Mouse (Mus musculus) c-Kit-positive CD71-negative TER-119-negative erythroid progenitor cells, embryonic 14.5 days (primary cell): Measurements from ENCODE around the gene Josd2.

Experiments
- DNase-seq: peaks from one replicate; pipeline ENCODE4 v3.0.0-alpha.2; 2013; ENCODE audit warnings: low read depth

The Josd2 gene

DNA sequence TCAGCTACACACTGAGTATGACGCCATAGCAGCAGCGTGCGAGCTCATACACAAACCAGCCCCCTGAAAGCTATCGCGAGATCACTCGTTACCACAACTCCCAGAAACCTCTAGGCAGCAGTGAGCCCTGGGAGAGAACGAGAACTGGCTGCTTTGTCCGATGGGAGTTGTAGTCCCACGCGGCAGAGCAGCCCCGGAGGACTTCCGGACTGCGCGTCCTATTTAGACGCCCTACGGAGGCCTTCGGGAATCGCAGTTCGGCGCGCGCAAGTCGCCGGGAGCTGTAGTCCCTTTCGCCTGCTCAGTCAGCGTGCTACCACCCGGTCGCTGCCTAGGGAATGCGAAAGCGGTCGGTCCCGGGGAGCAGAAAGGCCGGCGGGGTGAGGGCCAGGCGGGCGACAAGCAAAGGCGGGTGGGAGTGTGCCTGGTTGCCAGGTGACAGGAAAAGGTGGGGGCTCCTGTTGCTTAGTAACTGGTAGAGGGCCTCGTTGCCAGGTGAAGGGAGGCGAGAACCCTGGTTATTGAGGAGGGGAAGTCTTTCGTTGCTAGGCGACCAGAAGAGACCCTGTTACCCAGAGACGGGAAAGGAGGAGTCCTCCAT is at the start of gene Josd2:
TSS of gene Josd2 (plus strand) at position 170 of the 601 bp plus-strand sequence.
- DNase-seq = peak; percentile 94

DNA sequence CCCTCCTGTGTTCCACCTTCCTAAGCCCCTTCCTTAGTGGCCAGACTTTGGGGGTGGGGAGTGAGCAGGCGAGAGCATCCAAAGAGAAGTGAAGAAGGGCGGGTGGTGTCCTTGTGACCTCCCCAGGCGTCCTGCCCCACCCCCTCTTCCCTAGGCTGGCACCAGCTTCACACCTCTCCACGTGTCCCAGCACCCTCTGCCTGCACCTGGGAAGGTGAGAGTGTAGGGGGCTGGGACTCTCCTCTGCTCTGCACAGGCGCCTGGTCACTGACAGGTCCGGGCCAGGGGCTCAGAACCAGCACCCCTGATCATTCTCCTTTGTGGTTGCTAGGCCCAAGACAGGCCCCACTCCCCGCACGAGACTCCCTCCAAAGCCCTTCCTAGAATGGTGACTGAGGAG is 40.1 kb upstream of the Josd2 start:
- no peak for DNase-seq

DNA sequence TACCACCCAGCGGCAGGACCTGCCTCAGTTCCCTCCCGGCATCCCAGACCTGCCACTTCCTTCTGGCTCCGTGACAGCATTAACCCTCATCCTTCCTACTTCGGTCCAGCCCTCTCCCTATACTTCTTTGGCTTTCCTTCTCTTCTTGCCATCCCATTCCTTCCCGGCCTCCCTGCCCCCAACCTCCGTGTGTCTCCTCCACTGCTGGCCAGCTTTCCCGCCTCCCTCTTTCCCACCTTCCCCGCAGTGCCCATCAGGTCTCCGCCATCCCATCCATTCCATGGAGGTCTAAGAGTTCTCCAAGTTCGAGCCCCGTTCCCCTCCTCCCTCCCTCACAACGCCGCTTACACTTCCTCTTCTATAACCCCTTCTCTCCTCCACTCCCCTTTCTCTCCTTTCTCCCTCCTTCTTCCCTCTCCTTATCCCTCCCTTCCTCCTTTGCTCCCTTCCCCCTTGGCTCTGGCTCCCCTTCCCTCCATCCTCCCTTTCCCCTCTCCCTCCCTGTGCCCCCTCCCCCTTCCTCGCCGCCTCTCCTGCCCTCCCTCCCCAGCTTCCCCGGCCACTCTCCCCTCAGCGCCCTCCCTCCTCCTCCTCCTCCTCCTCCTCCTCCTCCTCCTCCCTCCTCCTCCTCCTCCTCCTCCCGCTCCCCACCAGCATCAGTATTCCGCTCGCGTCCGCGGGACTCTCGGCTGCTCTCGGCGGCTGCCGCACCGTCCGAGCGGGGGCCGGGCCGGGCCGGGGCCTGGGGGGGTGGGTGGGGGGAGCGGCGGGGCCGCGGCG is 39.4 kb upstream of the Josd2 start:
- no peak for DNase-seq

DNA sequence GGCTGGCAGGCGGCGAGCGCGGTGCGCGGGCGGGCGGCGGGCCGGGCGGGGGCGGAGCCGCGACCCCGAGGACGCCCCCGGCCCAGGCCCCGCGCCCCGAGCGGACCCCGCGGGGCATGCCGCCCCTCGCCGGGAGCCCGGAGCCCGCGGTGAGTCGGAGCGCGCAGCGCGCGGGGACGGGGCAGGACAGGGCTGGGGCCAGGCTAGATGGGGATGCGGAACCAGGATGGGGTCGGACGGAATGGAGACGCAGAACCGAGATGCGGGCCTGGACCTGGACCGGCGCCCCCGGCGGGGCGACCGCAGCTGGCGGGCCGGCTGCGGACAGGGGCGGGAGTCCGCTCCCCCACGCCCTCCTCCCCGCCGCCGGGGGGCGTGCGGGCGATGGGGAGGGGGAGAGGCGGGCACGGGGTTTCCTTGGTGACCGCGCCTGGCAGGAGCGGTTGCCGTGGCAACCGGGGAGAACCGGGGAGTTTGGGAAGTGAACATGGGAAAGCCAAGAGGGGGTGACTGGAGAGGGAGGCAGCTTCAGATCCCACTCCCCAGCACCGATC is 38.7 kb upstream of the Josd2 start, which contains the start of gene Lrrc4b:
TSS of gene Lrrc4b (plus strand) at position 51 of the 554 bp plus-strand sequence.
- DNase-seq = no peak

DNA sequence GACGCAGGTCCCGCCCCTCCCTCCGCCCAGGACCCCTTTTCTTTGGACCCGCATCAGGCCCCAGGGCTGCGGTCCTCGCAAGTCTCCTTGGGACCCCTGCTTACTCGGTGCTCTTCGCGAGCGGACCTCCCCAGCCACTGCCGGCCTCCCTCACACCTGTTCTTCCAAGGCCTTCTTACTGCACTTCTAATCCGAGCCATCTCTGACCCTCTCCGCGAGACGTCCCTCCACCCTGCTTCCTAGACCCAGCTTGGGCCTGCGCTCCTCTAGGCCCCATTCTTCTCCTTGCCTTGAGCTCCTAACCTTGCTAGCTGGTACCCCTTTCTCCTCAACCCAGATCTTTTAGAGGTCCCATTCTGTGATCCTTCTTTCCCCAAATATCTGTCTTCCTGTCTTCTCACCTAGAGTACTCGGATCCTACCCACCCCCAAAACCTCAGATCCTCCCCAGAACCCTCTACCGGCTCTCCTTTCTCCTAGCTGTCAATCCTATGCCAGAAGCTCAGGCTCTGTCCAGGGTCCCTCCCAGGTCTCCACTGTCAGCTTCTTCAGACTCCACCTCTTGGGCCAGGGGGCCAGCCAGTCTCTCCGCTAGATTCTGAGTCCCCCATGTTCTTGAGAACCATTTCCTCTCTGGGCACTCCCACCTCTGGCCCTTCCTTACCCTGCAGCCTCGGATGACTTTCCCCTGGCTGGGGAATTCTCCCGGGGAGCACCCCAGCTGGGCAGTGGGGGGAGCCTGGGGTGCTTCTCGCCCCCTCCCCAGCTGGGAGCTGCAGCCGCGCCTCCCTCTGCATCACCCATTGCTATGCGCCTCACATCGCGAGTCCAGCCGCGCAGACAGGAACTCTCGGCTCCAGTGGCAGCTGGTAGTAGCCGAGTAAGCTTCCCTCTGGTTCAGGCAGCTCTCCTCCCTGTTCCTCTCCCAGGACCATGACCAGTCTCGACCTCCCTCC is 38.0 kb upstream of the Josd2 start:
- no peak for DNase-seq

DNA sequence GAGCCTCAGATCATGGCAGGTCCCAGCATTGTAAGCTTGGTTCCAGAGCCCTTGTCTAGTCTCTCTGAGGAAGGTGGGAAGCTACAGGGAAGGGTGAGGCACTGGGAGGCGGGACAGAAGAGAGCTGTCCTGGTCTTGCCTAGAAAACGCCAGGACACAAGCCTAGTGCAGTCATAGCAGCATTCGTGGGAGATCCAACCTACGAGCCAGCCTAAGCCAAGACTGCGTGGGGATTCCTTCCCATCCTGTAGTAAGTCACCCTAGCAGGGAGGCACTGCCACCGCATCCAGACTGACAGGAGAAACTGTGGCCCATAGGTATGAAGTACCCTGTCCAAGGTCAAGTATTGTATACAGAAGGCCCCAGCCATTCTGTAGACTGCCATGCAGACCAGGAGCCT is 35.2 kb upstream of the Josd2 start:
- DNase-seq = no peak

DNA sequence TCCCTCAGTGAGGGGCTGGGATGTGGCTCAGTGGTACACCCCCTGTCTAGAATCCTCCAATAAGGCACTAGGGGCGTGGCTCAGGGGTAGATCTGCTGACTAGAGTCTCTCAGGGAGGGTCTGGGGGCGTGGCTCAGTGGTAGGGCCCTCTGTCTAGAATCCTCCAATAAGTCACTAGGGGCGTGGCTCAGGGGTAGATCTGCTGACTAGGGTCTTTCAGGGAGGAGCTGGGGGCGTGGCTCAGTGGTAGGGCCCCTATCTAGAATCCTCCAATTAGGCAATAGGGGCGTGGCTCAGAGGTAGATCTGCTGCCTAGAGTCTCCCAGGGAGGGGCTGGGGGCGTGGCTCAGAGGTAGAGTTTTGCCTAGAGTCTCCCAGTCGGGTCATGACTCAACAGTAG is 34.4 kb upstream of the Josd2 start:
- DNase-seq = peak; percentile 64

DNA sequence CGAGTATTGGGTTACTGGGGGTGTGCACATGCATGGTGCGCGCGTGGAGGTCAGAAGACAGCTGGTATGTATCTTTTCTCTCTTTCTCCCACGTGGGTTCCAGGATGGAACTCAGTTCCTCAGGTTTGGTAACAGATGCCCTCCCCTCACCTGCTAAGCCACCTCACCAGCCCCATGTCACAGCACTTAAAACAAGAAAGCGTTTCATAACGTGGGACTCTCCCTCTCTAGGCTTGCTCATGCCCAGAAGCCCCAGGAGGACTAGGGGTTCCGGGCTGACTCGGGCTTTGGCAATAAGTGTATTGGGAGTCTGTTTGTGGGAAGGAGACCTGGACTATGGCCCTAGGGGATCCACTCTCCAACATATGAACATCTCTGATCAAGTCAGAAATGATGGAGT is 33.7 kb upstream of the Josd2 start:
- DNase-seq = no peak

DNA sequence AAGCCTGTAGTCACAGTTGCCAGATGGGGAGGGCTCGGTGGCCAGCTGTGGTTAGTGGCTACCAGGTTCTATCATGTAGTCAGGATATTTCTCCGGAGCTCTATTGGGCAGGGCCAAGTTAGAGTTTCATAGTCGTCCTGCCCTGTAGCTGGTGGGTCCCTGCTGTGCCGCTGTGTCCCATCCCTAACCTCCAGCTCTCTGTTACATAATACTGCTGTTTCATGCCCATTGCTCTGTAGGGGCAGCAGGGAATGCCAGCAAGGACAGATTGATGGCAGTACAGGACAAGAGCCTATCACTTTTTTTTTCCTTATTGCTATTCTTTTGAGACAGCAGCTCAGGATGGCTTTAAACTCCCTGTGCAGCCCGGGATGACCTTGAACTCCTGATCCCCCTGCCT is 32.0 kb upstream of the Josd2 start:
- no peak for DNase-seq

DNA sequence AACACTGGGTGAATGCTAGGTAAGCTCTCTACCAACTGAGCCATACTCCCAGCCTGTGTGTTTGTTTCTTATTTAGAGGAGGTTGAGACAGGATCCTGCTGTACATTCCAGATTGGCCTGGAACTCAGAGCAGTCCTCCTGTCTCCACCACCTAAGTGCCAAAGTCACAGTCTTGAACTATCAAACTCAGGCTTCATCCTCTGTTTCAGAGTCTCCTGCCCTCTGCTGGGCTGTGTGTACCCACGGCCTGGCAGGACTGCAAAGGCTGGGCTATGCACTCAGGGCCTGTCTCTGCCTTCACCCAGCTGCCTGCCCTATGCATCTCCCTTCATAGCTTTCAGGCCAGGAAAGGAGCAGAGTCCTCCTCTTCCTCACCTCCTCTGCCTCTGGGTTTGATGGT is 31.5 kb upstream of the Josd2 start:
- no peak for DNase-seq

DNA sequence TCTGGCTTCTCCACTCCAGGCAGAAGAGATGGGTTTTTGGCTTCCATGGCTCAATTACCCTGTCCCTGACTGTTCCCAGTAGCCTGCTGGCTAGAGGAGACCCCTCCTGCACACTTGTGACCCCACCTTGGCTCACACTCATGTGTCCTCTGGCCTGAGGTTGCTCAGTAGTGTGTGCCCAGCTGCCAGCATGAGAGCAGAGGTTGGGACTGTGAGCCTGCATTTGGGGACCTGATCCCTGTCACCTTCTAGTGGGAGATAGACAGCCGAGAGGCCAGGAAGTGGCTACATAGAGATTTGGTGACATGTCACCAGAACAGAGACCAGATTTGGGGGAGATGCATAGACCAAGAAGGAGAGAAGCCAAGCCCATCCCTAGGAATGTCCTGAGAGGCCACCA is 30.6 kb upstream of the Josd2 start:
- no peak for DNase-seq

DNA sequence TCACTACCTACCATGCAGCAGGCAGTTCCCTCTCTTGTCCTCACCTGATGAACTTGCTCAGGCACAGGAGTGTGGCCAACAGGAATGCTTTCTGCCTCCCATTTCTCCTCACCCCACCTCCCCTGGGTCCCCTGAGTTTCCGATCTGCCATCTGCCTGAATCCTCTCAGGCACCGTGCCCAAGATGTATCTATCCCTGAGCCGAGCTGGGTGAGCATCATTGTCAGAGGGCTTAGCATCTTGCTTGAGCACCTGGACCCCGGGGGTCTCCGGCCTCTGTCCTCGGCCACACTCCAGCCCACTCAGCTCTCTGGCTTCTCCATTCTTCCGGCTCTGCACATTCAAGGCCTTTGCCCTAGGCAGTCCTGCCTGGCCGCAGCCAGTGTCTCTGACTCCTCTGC is 29.8 kb upstream of the Josd2 start:
- DNase-seq = no peak

DNA sequence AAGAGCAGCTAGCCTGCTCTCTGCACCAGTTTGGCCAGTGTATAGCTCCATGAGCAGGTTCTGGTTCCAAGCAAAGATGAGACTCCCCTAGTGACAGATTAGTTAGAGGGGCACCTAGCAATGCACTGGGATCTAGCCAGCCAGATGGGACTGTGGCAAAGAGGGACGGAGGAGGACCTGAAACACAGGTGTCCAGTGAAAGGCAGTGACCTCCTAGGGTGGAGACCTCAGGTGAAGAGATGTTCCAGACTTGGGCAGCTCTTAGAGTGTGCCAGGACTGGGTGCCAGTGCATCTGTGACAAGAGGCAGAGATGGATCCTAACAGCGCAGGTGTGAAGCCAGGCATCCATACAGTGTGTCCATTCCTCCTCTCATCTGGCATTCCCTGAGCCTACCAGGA is 28.1 kb upstream of the Josd2 start:
- no peak for DNase-seq

DNA sequence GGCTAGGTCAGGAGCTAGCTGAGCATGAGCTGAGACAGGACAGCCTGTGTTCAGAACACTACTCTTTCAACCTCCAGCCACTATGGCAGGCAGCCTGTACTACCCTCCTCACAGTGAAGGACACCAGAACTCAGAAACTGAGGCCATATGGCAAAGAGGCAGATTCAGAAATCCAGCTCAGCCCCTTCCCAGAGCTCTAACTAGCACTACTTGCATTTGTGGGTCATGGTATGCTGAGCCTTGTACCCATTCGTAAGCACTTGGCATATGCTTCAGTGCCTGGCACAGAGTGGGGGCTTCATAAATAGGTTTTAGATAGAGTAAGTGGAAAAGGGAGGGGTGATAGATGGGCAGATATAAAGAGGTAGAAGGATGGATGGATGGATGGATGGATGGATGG is 27.3 kb upstream of the Josd2 start:
- no peak for DNase-seq

DNA sequence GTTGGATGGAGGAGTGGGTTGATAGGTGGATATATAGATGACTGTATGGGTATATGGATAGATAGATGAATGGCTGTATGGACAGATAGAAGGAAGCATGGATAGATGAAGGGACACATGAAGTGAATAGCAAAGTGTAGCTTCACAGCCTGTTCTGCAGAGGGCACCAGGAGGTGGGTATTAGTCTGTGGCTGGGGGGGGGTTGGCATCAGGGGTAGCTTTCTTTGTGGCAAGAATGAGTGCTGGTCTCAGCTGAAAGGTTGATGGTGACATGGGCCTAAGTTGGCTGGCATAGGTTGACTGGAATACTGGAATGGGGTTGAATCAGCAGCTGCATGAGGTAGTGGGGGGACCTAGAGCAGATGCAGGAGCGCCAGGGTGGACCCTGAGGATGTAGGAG is 26.6 kb upstream of the Josd2 start:
- no peak for DNase-seq

DNA sequence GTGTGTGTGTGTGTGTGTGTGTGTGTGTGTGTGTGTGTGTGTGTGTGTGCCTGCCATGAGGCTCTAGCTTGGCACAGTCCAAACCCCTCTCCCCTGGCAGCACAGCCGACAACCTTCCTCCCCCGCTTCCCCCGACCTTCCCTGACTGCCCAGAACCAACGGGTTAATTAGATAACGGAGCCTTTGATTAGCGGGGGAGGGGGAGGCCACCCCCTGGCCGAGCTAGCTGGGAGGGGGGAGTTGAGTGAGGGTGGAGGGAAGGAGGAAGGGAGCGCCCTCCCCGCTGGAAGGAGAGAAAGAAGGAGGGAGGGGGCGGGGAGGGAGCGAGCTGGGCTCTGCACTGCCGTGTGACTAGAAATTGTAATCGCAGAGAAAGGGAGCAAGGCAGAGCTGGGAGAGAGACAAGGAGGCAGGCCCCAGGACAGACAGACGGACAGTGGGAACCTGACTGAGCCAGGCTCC is 26.1 kb upstream of the Josd2 start:
- DNase-seq = no peak

DNA sequence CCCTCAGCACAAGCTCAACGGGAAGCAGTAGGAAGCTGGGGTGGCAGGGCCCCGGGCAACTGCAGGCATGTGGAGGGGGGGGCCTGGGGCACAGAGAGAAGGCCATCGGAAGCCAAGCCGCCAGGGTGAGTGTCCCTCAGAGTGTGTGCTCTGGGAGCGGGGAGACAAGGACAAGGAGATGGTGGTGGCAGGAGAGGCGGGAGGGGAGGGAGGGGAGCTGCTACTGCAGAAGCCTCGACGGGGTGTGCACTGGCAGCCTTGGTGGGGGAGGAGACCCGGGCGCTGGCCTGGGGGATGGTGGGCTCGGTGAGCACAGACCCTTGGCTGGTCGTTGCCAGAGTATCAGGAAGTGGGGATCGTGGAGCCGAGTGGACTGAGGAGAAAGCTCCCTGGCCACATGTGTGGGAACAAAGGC is 25.4 kb upstream of the Josd2 start:
- DNase-seq = no peak

DNA sequence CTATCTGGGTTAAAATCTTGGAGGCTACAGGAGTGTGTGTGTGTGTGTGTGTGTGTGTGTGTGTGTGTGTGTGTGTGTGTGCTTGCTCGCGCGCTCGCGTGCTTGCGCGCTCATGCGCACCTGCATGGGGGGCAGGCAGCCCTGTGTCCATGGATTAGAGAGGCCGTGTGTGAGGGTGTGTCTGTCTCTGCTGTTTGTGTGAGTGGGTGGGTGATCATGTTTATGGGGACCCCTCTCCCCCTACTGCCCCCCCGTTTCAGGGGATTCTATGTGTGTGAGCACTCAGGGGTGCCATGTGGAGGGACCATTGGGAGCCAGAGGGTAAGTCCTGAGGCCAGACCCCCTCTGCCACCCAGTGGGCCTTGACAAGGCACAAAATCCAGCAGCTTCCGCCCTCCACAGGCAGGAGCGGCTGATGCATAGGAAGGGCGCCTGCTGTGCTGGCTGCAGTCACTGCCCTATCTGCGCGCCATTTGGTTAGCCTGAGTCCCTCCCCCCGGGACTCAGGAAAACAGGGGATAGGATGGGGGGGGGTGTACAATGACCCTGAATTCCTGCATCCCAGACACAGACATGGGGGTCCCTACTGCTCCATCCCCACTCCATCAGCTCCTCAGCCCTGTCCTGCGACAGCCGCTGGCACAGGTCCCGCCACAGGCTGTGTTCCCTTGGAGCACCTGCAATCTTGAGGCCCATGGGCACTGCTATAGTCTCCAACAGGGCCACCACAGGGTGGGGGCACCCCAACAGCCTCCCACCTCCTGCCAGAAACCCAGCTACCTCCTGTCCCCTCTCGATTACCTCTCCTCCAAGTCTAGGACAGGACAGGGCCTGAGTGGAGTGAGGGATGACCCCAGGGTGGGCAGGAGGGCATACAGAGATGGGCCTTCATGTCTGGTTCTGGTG is 24.3 kb upstream of the Josd2 start:
- no peak for DNase-seq

DNA sequence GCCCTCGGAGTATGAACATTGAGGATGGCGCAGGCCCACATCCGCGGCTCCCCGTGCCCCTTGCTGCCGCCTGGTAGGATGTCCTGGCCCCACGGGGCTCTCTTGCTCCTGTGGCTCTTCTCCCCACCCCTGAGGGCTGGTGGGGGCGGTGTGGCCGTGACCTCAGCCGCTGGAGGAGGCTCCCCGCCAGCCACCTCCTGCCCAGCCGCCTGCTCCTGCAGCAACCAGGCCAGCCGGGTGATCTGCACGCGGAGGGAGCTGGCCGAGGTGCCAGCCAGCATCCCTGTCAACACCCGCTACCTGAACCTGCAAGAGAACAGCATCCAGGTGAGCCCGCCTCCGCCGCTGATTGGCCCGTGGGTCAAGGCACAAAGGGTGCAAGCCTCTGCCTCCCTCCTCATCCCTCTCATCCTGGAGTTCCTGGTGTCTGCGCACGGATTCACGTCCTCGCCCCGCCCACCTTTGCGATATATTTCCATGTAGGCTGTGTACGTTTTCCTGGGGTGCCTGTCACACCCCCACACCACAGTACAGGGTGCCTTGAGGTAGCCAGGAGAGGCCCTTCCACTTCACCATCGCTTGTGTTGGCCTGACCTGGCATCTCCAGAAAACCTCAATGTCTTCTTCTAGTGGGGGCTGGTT is 22.8 kb upstream of the Josd2 start:
- no peak for DNase-seq

DNA sequence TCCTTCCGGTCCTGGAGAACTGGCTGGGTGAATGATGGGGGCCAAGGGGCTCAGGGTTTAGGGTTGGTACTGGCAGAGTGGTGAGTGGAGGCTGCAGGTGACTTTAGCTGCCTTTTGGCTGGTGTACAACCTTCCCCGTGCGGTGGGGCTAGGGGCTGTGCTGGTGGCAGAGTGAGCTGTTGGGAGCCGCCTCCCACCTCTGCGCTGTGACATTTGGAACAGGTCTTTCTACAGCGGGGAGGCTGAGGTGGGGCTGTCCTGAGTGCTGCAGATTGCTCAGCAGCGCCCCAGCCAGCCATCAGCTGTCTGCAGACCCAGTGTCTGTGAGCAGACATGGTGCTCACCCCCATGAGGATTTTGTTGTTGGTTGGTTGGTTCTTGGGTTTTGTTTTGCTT is 22.3 kb upstream of the Josd2 start:
- DNase-seq = no peak
